Mouse (Mus musculus) mesoderm, embryonic 11.5 days (tissue): Measurements from ENCODE around the gene Tctex1d4.

Experiments
- DNase-seq: peaks from one replicate; pipeline ENCODE4 v3.0.0-alpha.2; 2012; ENCODE audit warnings: low read depth, low spot score

Tctex1d4 gene

GRCm38 (mm10) chr4:117120052-117120444, 6.5 kb upstream of the Tctex1d4 start:
- no peak for DNase-seq

- DNase-seq, result peak; percentile 96
Observed at GRCm38 (mm10) chr4:117120445-117121414, 5.9 kb upstream of the Tctex1d4 start.

DNA sequence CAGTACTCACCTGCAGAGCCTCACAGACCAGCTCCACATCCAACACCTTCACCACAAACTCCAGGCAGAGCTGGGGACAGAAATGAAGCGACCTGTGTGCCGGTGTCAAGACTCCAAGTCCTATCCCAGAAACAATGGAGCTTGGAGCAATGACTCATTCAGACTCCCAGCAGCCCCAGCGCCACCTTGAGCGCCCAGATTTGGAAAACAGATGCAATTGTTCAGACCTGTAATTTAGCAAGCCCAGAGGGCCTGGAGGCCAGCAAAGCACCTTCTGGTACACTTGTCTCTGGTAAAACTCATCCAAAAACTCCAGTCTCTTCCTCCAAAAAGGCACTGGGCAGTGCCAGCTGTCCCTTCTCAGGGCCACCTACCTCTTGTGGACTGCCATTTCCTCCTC, 4.4 kb upstream of the Tctex1d4 start:
- no peak for DNase-seq

DNA sequence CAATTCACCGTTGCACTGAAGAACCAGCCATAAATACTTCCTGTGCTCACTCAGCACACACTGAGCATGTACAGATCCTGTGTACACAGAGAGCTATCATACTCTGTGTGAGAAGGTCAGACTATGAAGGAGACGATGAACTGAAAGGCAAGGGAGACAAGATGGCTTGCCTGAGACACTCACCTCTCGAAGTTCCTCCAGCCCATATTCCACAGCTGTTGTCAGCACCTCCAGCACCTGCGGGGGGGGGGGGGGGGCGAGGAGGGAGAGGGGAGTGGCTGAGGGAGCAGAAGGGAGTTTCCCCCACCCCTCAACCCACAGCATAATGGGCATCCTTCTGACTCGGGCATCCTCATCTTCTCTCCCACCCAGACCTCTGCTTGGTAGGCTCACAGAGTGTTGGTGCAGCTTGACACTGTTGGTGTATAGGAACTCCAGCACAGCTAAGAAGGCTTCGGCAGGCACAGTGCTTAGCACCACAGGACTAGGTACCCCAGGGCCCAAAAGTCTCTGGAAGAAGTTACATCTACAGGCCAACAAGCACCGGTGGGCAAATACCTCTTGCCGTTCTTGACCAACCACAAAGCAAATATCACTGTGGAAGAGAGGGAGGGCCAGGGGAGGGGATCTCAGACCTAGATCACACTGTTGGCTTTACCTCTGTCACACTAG, 2.9 kb upstream of the Tctex1d4 start:
- DNase-seq, result no peak

DNA sequence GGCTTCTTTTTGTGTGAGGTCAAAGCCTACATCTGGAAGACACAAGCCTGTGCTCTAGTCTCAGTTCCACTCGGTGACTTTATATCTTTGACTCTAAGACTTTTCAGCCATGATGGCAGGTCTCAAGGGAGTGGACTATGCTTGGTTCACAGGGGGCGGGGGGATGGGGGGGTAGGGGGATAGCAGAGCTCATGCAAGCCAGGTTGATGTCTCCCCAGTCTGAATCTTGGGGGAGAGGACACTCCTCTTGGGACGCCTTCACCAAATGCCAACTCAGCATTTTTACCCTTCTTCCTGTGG, 2.4 kb upstream of the Tctex1d4 start:
- no peak for DNase-seq

DNA sequence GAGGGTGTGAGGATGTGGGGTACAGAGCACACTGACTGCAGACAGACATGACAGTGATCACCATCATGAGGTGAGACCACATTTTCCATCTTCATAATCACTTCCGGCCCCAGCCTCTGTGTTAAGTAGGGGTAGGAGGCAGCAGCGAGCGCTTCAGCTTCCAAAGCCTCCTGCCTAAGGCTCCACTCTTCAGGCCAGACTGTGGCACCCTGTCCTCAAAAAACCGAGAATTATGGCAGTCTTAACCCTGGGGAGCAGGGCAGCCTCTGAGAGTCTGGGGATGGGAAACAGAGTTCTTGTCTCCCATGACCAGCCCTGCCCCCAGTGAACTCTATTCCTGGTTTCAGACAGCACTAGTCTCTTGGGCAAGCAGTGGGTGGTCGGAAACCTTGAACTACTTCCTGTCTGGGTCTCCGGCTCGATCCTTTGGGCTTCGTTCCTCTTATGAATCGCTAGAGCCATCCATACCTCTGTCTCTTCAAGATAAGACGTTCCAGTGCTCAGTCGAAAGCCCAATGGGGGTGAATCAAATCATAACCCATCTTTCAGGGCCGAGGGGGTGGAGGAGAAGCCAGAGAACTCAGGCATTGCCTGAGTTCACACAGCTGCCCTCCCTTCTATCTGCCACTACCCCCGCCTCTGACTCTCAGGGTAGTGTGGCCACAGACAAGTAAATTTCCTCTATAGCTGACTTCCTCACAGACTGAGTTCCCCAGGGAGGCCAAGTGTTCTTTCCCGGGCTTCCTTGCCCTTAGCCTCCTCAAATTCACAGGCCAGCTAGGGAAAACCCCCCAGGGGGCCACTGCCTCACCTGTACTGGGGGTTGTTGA, 1.9 kb upstream of the Tctex1d4 start:
- no peak for DNase-seq

GRCm38 (mm10) chr4:117125348-117125909, 1.2 kb upstream of the Tctex1d4 start, which contains the start of gene Btbd19:
Gene Btbd19, minus strand, starts transcription at chr4:117125725.
- peak; percentile 49 for DNase-seq

GRCm38 (mm10) chr4:117125910-117126674, 502 bp upstream of the Tctex1d4 start:
- peak; percentile 59 for DNase-seq

GRCm38 (mm10) chr4:117127991-117128686, 1.5 kb downstream of the Tctex1d4 start:
- no peak for DNase-seq

DNA sequence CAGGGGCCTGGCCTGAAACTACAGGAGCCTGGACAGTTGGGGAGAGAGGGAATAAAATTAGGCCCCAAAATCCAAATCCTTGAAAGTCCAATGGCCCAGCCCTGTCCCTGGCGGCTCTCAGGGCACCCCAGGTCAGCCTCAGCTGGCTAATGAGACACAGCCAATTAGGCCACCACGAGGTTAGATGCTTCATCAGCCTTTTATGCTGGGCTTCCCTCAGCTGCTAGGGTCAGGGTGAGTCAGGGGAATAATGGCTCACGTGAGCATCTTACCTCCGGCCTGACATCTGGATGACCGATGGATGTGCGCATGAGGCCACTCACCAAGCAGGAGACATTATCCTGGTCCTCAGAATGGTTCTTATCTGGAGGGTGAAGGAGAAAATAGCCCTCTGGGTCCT, 4.2 kb downstream of the Tctex1d4 start:
- DNase-seq, result no peak

GRCm38 (mm10) chr4:117131198-117131597, 4.6 kb downstream of the Tctex1d4 start:
- no peak for DNase-seq

DNA sequence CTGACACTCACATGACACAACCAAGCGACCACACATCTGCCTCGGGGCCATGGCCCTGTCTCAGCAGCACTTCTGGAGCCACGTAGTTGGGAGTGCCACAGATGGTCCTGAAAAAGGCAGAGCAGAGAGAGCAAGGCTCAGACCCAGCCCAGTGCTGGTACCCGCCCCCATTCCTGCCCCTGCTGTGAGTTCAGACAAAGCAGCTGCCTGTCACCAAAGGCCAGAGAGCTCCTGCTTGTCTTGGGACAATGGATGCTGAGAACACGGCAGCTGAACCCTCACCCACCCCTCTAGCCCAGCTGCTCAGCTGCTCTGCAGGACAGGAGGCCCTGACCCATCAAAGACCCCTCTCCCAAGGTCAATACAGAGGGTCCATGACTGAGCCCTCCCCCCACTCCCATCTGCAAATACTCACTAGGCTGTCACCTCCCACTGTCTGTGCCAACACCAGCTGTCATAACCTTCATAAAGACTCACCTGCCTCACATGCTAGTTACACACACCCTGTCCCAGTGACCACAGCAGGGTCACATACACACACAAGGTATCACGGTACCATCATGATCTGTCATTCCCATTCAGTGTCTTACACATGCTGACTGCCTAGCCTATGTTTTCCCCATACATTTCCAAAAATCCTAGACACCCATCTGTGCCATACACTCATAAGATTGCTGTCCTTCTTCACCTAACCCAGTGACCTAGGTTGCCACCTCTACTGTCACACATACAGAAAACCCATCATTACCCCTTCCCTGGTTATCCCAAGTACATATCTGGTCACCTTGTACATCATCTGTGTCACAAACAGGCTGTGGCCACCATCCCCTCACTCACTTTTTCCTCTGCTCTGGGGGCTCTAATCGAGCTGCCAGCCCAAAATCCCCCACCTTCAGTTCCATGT, 5.5 kb downstream of the Tctex1d4 start:
- peak; percentile 83 for DNase-seq

GRCm38 (mm10) chr4:117132794-117133143, 6.2 kb downstream of the Tctex1d4 start:
- DNase-seq, result no peak

- no peak for DNase-seq
Observed at GRCm38 (mm10) chr4:117133366-117133796, 6.8 kb downstream of the Tctex1d4 start.

GRCm38 (mm10) chr4:117133817-117134600, 7.4 kb downstream of the Tctex1d4 start, which contains the start of gene Plk3:
Gene Plk3, minus strand, starts transcription at chr4:117133963.
- DNase-seq, result peak; percentile 97

DNA sequence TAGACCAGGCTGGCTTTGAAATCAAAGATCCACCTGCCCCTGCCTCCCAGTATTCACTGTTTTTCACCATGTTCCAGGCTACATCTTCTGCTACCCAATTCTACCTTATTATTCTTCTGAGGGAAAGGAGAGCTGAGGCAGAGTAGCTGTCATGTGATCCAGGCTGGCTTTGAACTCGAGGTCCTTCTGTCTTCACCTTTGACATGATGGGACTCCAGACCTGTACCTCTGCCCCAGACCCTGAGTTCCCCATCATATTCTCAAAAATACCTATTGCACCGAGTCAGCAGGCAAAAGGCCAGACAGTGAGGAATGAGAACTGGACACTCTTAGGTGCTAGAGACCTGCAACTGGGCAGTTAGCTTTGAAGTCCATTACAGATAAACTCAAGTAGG, 8.0 kb downstream of the Tctex1d4 start:
- DNase-seq, result no peak

- no peak for DNase-seq
Observed at GRCm38 (mm10) chr4:117136034-117136433, 9.4 kb downstream of the Tctex1d4 start.
